Mouse (Mus musculus) lung, postnatal 0 days (tissue): ENCODE data around the gene Snw1. TPM values are rescaled to one million over a fixed set of nuclear protein-coding genes. Genes with fewer than 3 reads are reported as not detected.

ENCODE experiments used
- ATAC-seq: fragments of 200-750 bp; cut with Nextera tagmentation; 2 replicates; pipeline ENCODE4 v1.8.0; 2017; ENCODE audit warnings: moderate library complexity
- DNase-seq: peaks from one replicate; pipeline ENCODE4 v3.0.0-alpha.2; 2016; ENCODE audit warnings: low spot score
- H3K27ac ChIP-seq: fragments of 300-500 bp; sonication (generic); 2 replicates; pipeline ENCODE4 v1.5.1; 2014; ENCODE audit warnings: antibody characterized with exemption, mild to moderate bottlenecking, low read length, mixed read lengths
- H3K27me3 ChIP-seq: fragments of 300-500 bp; sonication (generic); replicated peaks from 2 replicates; pipeline ENCODE4 v1.6.1; 2014; ENCODE audit warnings: low read length, mixed read lengths; ENCODE audit not compliant: insufficient read depth
- H3K36me3 ChIP-seq: fragments of 300-500 bp; sonication (generic); 2 replicates; pipeline ENCODE4 v1.6.1; 2014; ENCODE audit warnings: low read length, mixed read lengths; ENCODE audit not compliant: insufficient read depth
- H3K4me1 ChIP-seq: fragments of 300-500 bp; sonication (generic); 2 replicates; pipeline ENCODE4 v1.6.1; 2014; ENCODE audit warnings: antibody characterized with exemption, low read depth, low read length, mixed read lengths; ENCODE audit not compliant: insufficient read depth
- H3K4me2 ChIP-seq: fragments of 300-500 bp; sonication (generic); replicated peaks from 2 replicates; pipeline ENCODE4 v1.6.1; 2014; ENCODE audit warnings: low read depth, mild to moderate bottlenecking, low read length, moderate library complexity, mixed read lengths
- H3K4me3 ChIP-seq: fragments of 300-500 bp; sonication (generic); 2 replicates; pipeline ENCODE4 v1.5.1; 2014; ENCODE audit warnings: low read depth, low read length
- H3K9ac ChIP-seq: fragments of 300-500 bp; sonication (generic); replicated peaks from 2 replicates; pipeline ENCODE4 v1.6.1; 2014; ENCODE audit warnings: low read depth, mild to moderate bottlenecking
- H3K9me3 ChIP-seq: fragments of 300-500 bp; sonication (generic); 2 replicates; pipeline ENCODE4 v1.6.1; 2016; ENCODE audit warnings: low read length, mixed read lengths
- CTCF ChIP-seq: IDR thresholded peaks from 2 replicates; pipeline ENCODE4 v1.5.1; 2016; ENCODE audit warnings: antibody characterized with exemption, mild to moderate bottlenecking
- EP300 ChIP-seq: IDR thresholded peaks from 2 replicates; pipeline ENCODE4 v1.6.1; 2016; ENCODE audit warnings: antibody characterized with exemption, mild to moderate bottlenecking, control low read depth
- WGBS: fragments of 180-500 bp; shearing (Covaris S2); extraction: QIAGEN DNeasy Blood & Tissue Kit; methylation state at CpG from one replicate; pipeline ENCODE4 v1.1.7; 2014; 5-methylcytosine and 5-hydroxymethylcytosine counted together
- microRNA-seq: library from miRNA; unstranded; fragments of <30 nt; microRNA quantifications from one replicate; pipeline ENCODE4, GENCODE M21; 2016
- polyA plus RNA-seq: library from polyadenylated mRNA; unstranded; fragments of >200 nt; fragmentation: Nextera tagmentation; extraction: Ambion mirVana; gene quantifications from 2 replicates; pipeline ENCODE4 v1.2.1, GENCODE M21; 2015

Snw1 gene
- polyA plus RNA-seq, 1 experiment from 2014 or later: 93.9 TPM

- Histone ChIP-seq H3K4me1 (peaks cover 14% of the 10 kb centered on the region; the same call in 1 of the 2 replicates), H3K27ac (peak overlapping the region; percentile 72), H3K27me3 (no peaks in the 10 kb centered on the region), H3K4me3 (no peak overlapping the region), H3K9ac (no peak overlapping the region), H3K36me3 (no peaks in the 10 kb centered on the region), H3K4me2 (no peak overlapping the region), H3K9me3 (no peaks in the 10 kb centered on the region)
- 45% methylated on average over 3 of the region's 3 CpGs for WGBS
- ATAC-seq (peak; percentile 70), DNase-seq (peak; percentile 81)
- TF ChIP-seq EP300 (peak; percentile 47), CTCF (no peak)
Observed at GRCm38 (mm10) chr12:87405721-87406120, 66.4 kb downstream of the Snw1 start.

- Histone ChIP-seq H3K27ac (peak overlapping the region; percentile 72), H3K4me1 (peaks cover 14% of the 10 kb centered on the region; the same call in 1 of the 2 replicates), H3K9me3 (no peaks in the 10 kb centered on the region), H3K27me3 (no peaks in the 10 kb centered on the region), H3K9ac (no peak overlapping the region), H3K4me3 (no peak overlapping the region), H3K36me3 (no peaks in the 10 kb centered on the region), H3K4me2 (no peak overlapping the region)
- DNase-seq (peak; percentile 70), ATAC-seq (no peak)
- TF ChIP-seq CTCF (no peak), EP300 (no peak)
- WGBS: 62% methylated on average over 4 of the region's 4 CpGs
Observed at GRCm38 (mm10) chr12:87405165-87405564, 66.9 kb downstream of the Snw1 start.

GRCm38 (mm10) chr12:87401883-87402282 is 70.2 kb downstream of the Snw1 start:
- Histone ChIP-seq H3K27ac (no peak overlapping the region; the same call in 1 of the 2 replicates), H3K36me3 (no peaks in the 10 kb centered on the region), H3K4me3 (no peak overlapping the region), H3K27me3 (no peaks in the 10 kb centered on the region), H3K4me2 (no peak overlapping the region), H3K9me3 (no peaks in the 10 kb centered on the region), H3K9ac (no peak overlapping the region), H3K4me1 (no peaks in the 10 kb centered on the region)
- ATAC-seq (no peak; the same call in 1 of the 2 replicates), DNase-seq (no peak)
- TF ChIP-seq EP300 (no peak), CTCF (no peak)
- 38% methylated on average over 6 of the region's 6 CpGs for WGBS

GRCm38 (mm10) chr12:87399119-87399819 is 72.8 kb downstream of the Snw1 start:
- H3K4me3 ChIP-seq: no peak overlapping the region
- no peaks in the 10 kb centered on the region for H3K27me3 ChIP-seq
- no peaks in the 10 kb centered on the region for H3K4me1 ChIP-seq
- TF ChIP-seq EP300: no peak
- TF ChIP-seq CTCF: no peak
- no peak overlapping the region for H3K9ac ChIP-seq
- H3K27ac ChIP-seq: no peak overlapping the region
- 65% methylated on average over 10 of the region's 10 CpGs for WGBS
- no peaks in the 10 kb centered on the region for H3K36me3 ChIP-seq
- DNase-seq (peak; percentile 73), ATAC-seq (peak; percentile 74)
- H3K4me2 ChIP-seq: no peak overlapping the region
- no peaks in the 10 kb centered on the region for H3K9me3 ChIP-seq

Small RNA genes lying within 50 kb of the gene (microRNA-seq; reads per million reads assigned to microRNA genes)
- gene Mir3068: 85.4 reads per million, percentile 48 among the genes with 10 or more reads in this experiment

Other genes with a start within 250 kb of the Snw1 start
- 0.18 and 0.29 TPM in 2 replicates for gene Noxred1, start 233.5 kb downstream of the Snw1 start, polyA plus RNA-seq
- 24.1 and 25.7 TPM in 2 replicates for gene Vipas39, start 206.0 kb downstream of the Snw1 start, polyA plus RNA-seq
- gene Ahsa1, start 205.8 kb downstream of the Snw1 start, polyA plus RNA-seq: 101 and 116 TPM in 2 replicates
- gene Ism2, start 172.6 kb downstream of the Snw1 start, polyA plus RNA-seq: 0.75 and 2.2 TPM in 2 replicates
- gene Sptlc2, start 83.9 kb downstream of the Snw1 start, polyA plus RNA-seq: 194 and 216 TPM in 2 replicates
- 158 and 175 TPM in 2 replicates for gene Slirp, start 28.4 kb downstream of the Snw1 start, polyA plus RNA-seq
- 15.2 and 20.1 TPM in 2 replicates for gene Alkbh1, start 28.3 kb downstream of the Snw1 start, polyA plus RNA-seq
- gene Gm5788, start 22.4 kb upstream of the Snw1 start, polyA plus RNA-seq: not detected in 2 replicates
- gene Gm8300, start 42.0 kb upstream of the Snw1 start, polyA plus RNA-seq: not detected in 2 replicates
- gene Oog1, start 130.4 kb upstream of the Snw1 start, polyA plus RNA-seq: not detected in 2 replicates
- gene Gm4027, start 146.6 kb upstream of the Snw1 start, polyA plus RNA-seq: not detected in 2 replicates
- gene Gm16381, start 172.3 kb upstream of the Snw1 start, polyA plus RNA-seq: not detected in 2 replicates